Mouse (Mus musculus): ENCODE measurements around the gene Tomm40. TPM values are rescaled to one million over a fixed set of nuclear protein-coding genes. Genes with fewer than 3 reads are reported as not detected.

The Tomm40 gene
- total and polyA plus RNA-seq, 2 experiments: 22.3 to 56.2 TPM

DNA sequence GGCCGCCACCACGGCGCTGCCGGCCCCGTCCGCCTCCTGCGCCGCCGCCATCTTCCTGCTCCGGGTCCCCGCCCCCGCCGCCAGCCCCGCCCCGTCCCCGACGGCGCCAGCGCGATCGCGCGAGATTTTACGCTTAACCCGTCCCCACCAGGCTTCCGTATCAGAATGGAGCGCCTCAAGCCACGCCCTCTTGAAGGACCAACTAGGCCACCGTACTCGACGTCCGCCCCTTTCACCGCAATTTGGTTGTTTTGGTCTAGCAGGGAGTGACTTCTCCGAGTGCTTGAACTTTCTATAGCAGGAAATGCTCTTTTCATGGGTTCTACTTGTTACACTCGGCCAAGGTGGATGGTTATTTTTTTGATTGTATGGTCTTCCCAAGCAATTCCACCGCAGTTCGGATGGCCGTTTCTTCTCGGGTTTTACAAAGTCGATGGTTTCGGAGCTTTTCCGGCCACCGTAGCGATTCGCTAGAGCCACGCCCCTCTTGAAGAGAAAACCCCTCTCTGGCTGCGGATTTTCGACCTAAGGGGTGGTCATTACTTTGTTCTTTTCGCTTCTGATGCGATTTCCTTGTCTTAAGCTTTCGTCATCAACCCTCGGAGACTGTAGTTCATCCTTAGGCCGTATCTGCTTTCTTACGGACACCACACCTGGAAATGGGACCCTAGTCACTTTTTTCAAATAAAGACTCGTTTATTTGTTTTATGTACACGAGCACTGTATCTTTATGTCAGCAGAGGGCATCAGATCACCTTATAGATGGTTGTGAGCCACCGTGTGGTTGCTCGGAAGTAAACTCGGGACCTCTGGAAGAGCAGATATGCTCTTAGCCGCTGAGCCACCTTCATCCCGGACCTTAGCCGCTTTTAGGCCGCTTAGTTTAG is 50.0 kb downstream of the Tomm40 start, which contains the start of gene Clptm1:
Gene Clptm1 (minus strand): TSS at position 79 of the 887 bp plus-strand sequence.
- Histone ChIP-seq H3K36me3 (ENCODE audit: control insufficient read depth, insufficient read depth, low read length) (no peaks in the 10 kb centered on the region), H3K4me1 (ENCODE audit: control insufficient read depth, insufficient read depth, low read length) (peaks cover 16% of the 10 kb centered on the region), H3K9ac (ENCODE audit: low read depth, low read length) (peak within 1 kb of the TSS; percentile 93), H3K79me2 (ENCODE audit: control insufficient read depth, insufficient read depth, low read length) (peaks cover 36% of the 10 kb centered on the region), H3K27ac (replicated peaks; ENCODE audit: insufficient read depth, low read depth, low read length) (peak within 1 kb of the TSS; percentile 93), H3K27me3 (ENCODE audit: control insufficient read depth, insufficient read depth, low read length) (no peaks in the 10 kb centered on the region), H3K4me3 (ENCODE audit: insufficient read depth, low read depth, low read length) (peak within 1 kb of the TSS; percentile 95)
- under 1% methylated on average over 63 of the region's 63 CpGs for WGBS
- DNase-seq (ENCODE audit: extremely low read depth, low read depth, low spot score): peak; percentile 93
- TF ChIP-seq CTCF (IDR thresholded peaks at IDR 0.05; ENCODE audit: low read depth, low read length) (no peak), POLR2A (IDR thresholded peaks at IDR 0.05; ENCODE audit: extremely low read depth, insufficient read depth, low read length) (peak; percentile 58; the same call in 1 of the 2 replicates)

DNA sequence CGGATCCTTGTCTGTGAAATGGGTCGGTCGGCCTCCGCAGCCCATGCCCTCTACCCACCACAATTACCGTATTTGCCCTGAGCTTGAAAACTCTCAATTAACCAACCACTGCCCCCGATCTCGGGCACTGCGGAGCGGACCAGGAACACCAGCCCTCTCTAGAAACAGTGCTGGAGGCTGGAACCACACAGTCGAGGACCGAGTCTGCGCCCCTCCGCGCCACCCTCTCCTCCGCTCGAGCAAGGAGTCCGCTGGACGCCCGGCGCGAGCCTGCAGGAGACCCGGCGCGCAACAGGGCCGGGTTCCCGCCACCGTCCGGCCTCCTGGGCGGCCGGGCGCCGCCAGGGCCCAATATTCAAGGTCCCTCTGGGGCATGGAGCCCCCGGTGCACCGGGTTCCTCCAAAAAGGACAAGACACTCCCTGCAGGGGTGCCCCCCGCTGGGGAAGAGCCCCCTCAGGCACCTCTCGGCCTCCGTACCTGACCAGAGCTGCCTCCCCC is 50.7 kb downstream of the Tomm40 start:
- peaks cover 40% of the 10 kb centered on the region for H3K79me2 ChIP-seq (ENCODE audit: control insufficient read depth, insufficient read depth, low read length)
- H3K4me3 ChIP-seq (ENCODE audit: insufficient read depth, low read depth, low read length): peak overlapping the region; percentile 95
- peak overlapping the region; percentile 50 for H3K27ac ChIP-seq (replicated peaks; ENCODE audit: insufficient read depth, low read depth, low read length)
- no peaks in the 10 kb centered on the region for H3K27me3 ChIP-seq (ENCODE audit: control insufficient read depth, insufficient read depth, low read length)
- DNase-seq (ENCODE audit: extremely low read depth, low read depth, low spot score): no peak
- TF ChIP-seq CTCF (IDR thresholded peaks at IDR 0.05; ENCODE audit: low read depth, low read length): no peak
- no peak for TF ChIP-seq POLR2A (IDR thresholded peaks at IDR 0.05; ENCODE audit: extremely low read depth, insufficient read depth, low read length)
- H3K4me1 ChIP-seq (ENCODE audit: control insufficient read depth, insufficient read depth, low read length): peaks cover 15% of the 10 kb centered on the region
- H3K36me3 ChIP-seq (ENCODE audit: control insufficient read depth, insufficient read depth, low read length): no peaks in the 10 kb centered on the region
- H3K9ac ChIP-seq (ENCODE audit: low read depth, low read length): peak overlapping the region; percentile 93
- under 1% methylated on average over 37 of the region's 37 CpGs for WGBS

DNA sequence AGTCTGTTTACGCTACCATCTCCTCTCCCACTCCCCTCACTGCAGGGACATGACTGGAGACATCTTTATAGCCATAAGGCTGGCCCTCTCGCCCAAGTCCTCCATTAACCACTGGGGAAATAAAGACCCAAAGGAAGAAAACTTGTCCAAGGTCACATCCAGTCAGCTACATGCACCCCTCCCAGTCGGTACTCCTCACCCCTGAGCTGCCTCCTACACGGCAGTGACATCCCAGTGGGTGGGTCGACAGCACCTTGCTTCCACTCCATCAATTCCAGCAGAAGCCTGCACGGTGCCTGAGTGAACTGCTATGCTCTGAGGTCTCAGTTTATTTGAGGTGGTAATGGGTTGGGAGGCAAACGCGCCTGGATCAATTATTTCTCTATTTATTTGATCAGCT is 51.3 kb downstream of the Tomm40 start:
- peaks cover 11% of the 10 kb centered on the region for H3K4me1 ChIP-seq (ENCODE audit: control insufficient read depth, insufficient read depth, low read length)
- peaks cover 1% of the 10 kb centered on the region; the same call in 1 of the 2 replicates for H3K36me3 ChIP-seq (ENCODE audit: control insufficient read depth, insufficient read depth, low read length)
- H3K4me3 ChIP-seq (ENCODE audit: insufficient read depth, low read depth, low read length): peak overlapping the region; percentile 95
- no peaks in the 10 kb centered on the region for H3K27me3 ChIP-seq (ENCODE audit: control insufficient read depth, insufficient read depth, low read length)
- H3K79me2 ChIP-seq (ENCODE audit: control insufficient read depth, insufficient read depth, low read length): peaks cover 40% of the 10 kb centered on the region
- DNase-seq (ENCODE audit: extremely low read depth, low read depth, low spot score): no peak
- whole genome bisulfite sequencing: 13% methylated on average over 8 of the region's 8 CpGs
- no peak for TF ChIP-seq POLR2A (IDR thresholded peaks at IDR 0.05; ENCODE audit: extremely low read depth, insufficient read depth, low read length)
- TF ChIP-seq CTCF (IDR thresholded peaks at IDR 0.05; ENCODE audit: low read depth, low read length): no peak
- peak overlapping the region; percentile 93 for H3K9ac ChIP-seq (ENCODE audit: low read depth, low read length)
- no peak overlapping the region for H3K27ac ChIP-seq (replicated peaks; ENCODE audit: insufficient read depth, low read depth, low read length)

DNA sequence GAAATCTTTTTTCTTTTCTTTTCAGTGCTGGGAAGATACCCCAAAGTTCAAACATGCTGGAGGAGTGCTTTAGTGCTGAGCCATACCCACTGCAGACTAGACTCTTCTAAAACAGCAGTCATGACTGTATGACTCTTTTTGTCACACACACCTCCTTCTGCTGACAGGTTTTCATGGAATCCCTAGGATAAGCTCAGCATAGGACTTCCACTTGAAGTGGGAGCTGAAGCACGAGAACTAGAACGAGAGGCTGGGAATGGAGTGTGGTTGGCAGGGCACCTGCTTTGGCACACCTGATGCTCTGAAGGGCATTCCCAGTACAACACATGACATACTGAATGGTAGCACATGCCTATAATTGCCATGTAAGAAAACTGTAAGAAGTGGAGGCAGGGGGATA is 62.6 kb downstream of the Tomm40 start:
- no peak for DNase-seq (ENCODE audit: extremely low read depth, low read depth, low spot score)

More for the DNA sequence above, 62.6 kb downstream of the Tomm40 start:
- H3K4me3 ChIP-seq (ENCODE audit: insufficient read depth, low read depth, low read length): no peak overlapping the region
- no peaks in the 10 kb centered on the region for H3K4me1 ChIP-seq (ENCODE audit: control insufficient read depth, insufficient read depth, low read length)
- TF ChIP-seq POLR2A (IDR thresholded peaks at IDR 0.05; ENCODE audit: extremely low read depth, insufficient read depth, low read length): no peak
- no peak overlapping the region for H3K27ac ChIP-seq (replicated peaks; ENCODE audit: insufficient read depth, low read depth, low read length)
- no peak overlapping the region for H3K9ac ChIP-seq (ENCODE audit: low read depth, low read length)
- H3K27me3 ChIP-seq (ENCODE audit: control insufficient read depth, insufficient read depth, low read length): no peaks in the 10 kb centered on the region
- WGBS: 92% methylated on average over 2 of the region's 2 CpGs
- H3K79me2 ChIP-seq (ENCODE audit: control insufficient read depth, insufficient read depth, low read length): peaks cover 7% of the 10 kb centered on the region; the same call in 1 of the 2 replicates
- peaks cover 25% of the 10 kb centered on the region; the same call in 1 of the 2 replicates for H3K36me3 ChIP-seq (ENCODE audit: control insufficient read depth, insufficient read depth, low read length)

Other genes starting within 250 kb of the Tomm40 start
- gene Bloc1s3, start 207.1 kb downstream of the Tomm40 start, total RNA-seq (2014; rRNA removed): 2.8 and 3.9 TPM in 2 replicates
- gene Bloc1s3, start 207.1 kb downstream of the Tomm40 start, polyA plus RNA-seq (2012; rRNA removed): 6.2 and 7.3 TPM in 2 replicates
- 19.9 and 25.5 TPM in 2 replicates for gene Trappc6a, start 207.0 kb downstream of the Tomm40 start, total RNA-seq (2014; rRNA removed)
- gene Trappc6a, start 207.0 kb downstream of the Tomm40 start, polyA plus RNA-seq (2012; rRNA removed): 58.0 and 58.2 TPM in 2 replicates
- not detected in 2 replicates for gene Nkpd1, start 197.6 kb downstream of the Tomm40 start, total RNA-seq (2014; rRNA removed)
- not detected in 2 replicates for gene Nkpd1, start 197.6 kb downstream of the Tomm40 start, polyA plus RNA-seq (2012; rRNA removed)
- gene Ppp1r37, start 152.4 kb downstream of the Tomm40 start, total RNA-seq (2014; rRNA removed): 25.0 and 25.6 TPM in 2 replicates
- 82.3 and 84.2 TPM in 2 replicates for gene Ppp1r37, start 152.4 kb downstream of the Tomm40 start, polyA plus RNA-seq (2012; rRNA removed)
- 0.40 and 0.83 TPM in 2 replicates for gene Zfp296, start 138.2 kb downstream of the Tomm40 start, total RNA-seq (2014; rRNA removed)
- 0.93 and 1.3 TPM in 2 replicates for gene Zfp296, start 138.2 kb downstream of the Tomm40 start, polyA plus RNA-seq (2012; rRNA removed)
- gene Gemin7, start 137.8 kb downstream of the Tomm40 start, total RNA-seq (2014; rRNA removed): 31.2 and 40.1 TPM in 2 replicates
- gene Gemin7, start 137.8 kb downstream of the Tomm40 start, polyA plus RNA-seq (2012; rRNA removed): 60.2 and 61.6 TPM in 2 replicates
- gene Clasrp, start 111.0 kb downstream of the Tomm40 start, total RNA-seq (2014; rRNA removed): 4.9 and 5.3 TPM in 2 replicates
- 18.0 and 24.8 TPM in 2 replicates for gene Clasrp, start 111.0 kb downstream of the Tomm40 start, polyA plus RNA-seq (2012; rRNA removed)
- 1.3 and 2.3 TPM in 2 replicates for gene Relb, start 86.0 kb downstream of the Tomm40 start, total RNA-seq (2014; rRNA removed)
- gene Relb, start 86.0 kb downstream of the Tomm40 start, polyA plus RNA-seq (2012; rRNA removed): 1.5 and 3.3 TPM in 2 replicates
- gene Clptm1, start 50.4 kb downstream of the Tomm40 start, total RNA-seq (2014; rRNA removed): 49.8 and 77.8 TPM in 2 replicates
- 67.3 and 79.9 TPM in 2 replicates for gene Clptm1, start 50.4 kb downstream of the Tomm40 start, polyA plus RNA-seq (2012; rRNA removed)
- 283 and 389 TPM in 2 replicates for gene Apoc2, start 37.5 kb downstream of the Tomm40 start, total RNA-seq (2014; rRNA removed)
- 221 and 425 TPM in 2 replicates for gene Apoc2, start 37.5 kb downstream of the Tomm40 start, polyA plus RNA-seq (2012; rRNA removed)
- gene Gm44805, start 34.0 kb downstream of the Tomm40 start, total RNA-seq (2014; rRNA removed): 38.2 and 45.8 TPM in 2 replicates
- 86.3 and 159 TPM in 2 replicates for gene Gm44805, start 34.0 kb downstream of the Tomm40 start, polyA plus RNA-seq (2012; rRNA removed)
- gene Apoc4, start 34.0 kb downstream of the Tomm40 start, total RNA-seq (2014; rRNA removed): 2,758 and 2,845 TPM in 2 replicates
- 3,664 and 4,159 TPM in 2 replicates for gene Apoc4, start 34.0 kb downstream of the Tomm40 start, polyA plus RNA-seq (2012; rRNA removed)
- gene Apoc1, start 22.8 kb downstream of the Tomm40 start, total RNA-seq (2014; rRNA removed): 7,017 and 7,765 TPM in 2 replicates
- 5,801 and 8,240 TPM in 2 replicates for gene Apoc1, start 22.8 kb downstream of the Tomm40 start, polyA plus RNA-seq (2012; rRNA removed)
- gene Apoe, start 16.2 kb downstream of the Tomm40 start, total RNA-seq (2014; rRNA removed): 23,407 and 25,019 TPM in 2 replicates
- 39,394 and 43,401 TPM in 2 replicates for gene Apoe, start 16.2 kb downstream of the Tomm40 start, polyA plus RNA-seq (2012; rRNA removed)
- 17.8 and 18.9 TPM in 2 replicates for gene Nectin2, start 35.0 kb upstream of the Tomm40 start, total RNA-seq (2014; rRNA removed)
- gene Nectin2, start 35.0 kb upstream of the Tomm40 start, polyA plus RNA-seq (2012; rRNA removed): 57.4 and 68.7 TPM in 2 replicates
- 2.3 and 2.5 TPM in 2 replicates for gene Bcam, start 55.6 kb upstream of the Tomm40 start, total RNA-seq (2014; rRNA removed)
- 4.8 and 5.4 TPM in 2 replicates for gene Bcam, start 55.6 kb upstream of the Tomm40 start, polyA plus RNA-seq (2012; rRNA removed)
- 17.4 and 17.8 TPM in 2 replicates for gene Cblc, start 81.4 kb upstream of the Tomm40 start, total RNA-seq (2014; rRNA removed)
- gene Cblc, start 81.4 kb upstream of the Tomm40 start, polyA plus RNA-seq (2012; rRNA removed): 23.0 and 23.5 TPM in 2 replicates
- 3.0 and 7.4 TPM in 2 replicates for gene Bcl3, start 107.3 kb upstream of the Tomm40 start, total RNA-seq (2014; rRNA removed)
- gene Bcl3, start 107.3 kb upstream of the Tomm40 start, polyA plus RNA-seq (2012; rRNA removed): 72.8 and 76.8 TPM in 2 replicates
- not detected in 2 replicates for gene Gm19345, start 136.6 kb upstream of the Tomm40 start, total RNA-seq (2014; rRNA removed)
- 0.11 TPM in 1 of 2 replicates, not detected in the other for gene Gm19345, start 136.6 kb upstream of the Tomm40 start, polyA plus RNA-seq (2012; rRNA removed)
- gene Ceacam16, start 145.9 kb upstream of the Tomm40 start, total RNA-seq (2014; rRNA removed): 0.09 and 0.34 TPM in 2 replicates
- gene Ceacam16, start 145.9 kb upstream of the Tomm40 start, polyA plus RNA-seq (2012; rRNA removed): 0.09 and 0.11 TPM in 2 replicates
- gene Ceacam19, start 172.5 kb upstream of the Tomm40 start, total RNA-seq (2014; rRNA removed): not detected in 2 replicates
- not detected in 2 replicates for gene Ceacam19, start 172.5 kb upstream of the Tomm40 start, polyA plus RNA-seq (2012; rRNA removed)
- gene Pvr, start 205.7 kb upstream of the Tomm40 start, total RNA-seq (2014; rRNA removed): 5.1 and 7.6 TPM in 2 replicates
- 3.4 and 6.8 TPM in 2 replicates for gene Pvr, start 205.7 kb upstream of the Tomm40 start, polyA plus RNA-seq (2012; rRNA removed)
- 0.09 and 0.13 TPM in 2 replicates for gene Igsf23, start 235.3 kb upstream of the Tomm40 start, total RNA-seq (2014; rRNA removed)
- gene Igsf23, start 235.3 kb upstream of the Tomm40 start, polyA plus RNA-seq (2012; rRNA removed): 0.78 and 1.6 TPM in 2 replicates
- not detected in 2 replicates for gene Ceacam20, start 250.0 kb upstream of the Tomm40 start, total RNA-seq (2014; rRNA removed)
- gene Ceacam20, start 250.0 kb upstream of the Tomm40 start, polyA plus RNA-seq (2012; rRNA removed): not detected in 2 replicates

Measured in liver, adult 2 months (tissue).